In the genomic region with DNA sequence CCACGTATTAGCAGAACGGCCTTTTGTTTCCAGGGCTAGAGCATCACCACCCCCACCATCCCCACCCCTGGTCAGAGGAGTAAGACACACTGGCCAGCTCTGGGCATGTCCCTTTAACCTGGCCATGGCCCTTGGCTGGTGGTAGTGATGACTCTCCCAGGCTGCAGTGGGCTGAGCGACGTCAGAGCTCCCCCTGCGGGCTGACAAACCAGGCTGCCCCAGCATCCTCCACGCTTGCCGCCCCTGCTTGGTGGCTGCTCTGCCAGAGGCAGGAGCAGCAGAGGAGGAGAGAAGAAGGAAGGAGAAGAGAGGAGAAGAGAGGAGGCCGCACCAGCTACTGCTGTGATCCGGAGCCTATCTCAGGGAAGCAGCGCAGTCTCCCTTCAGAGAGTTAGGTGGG, we compare ENCODE assay signal across 10 mouse cellular contexts.
A peak's percentile ranks its signal among the peaks of the same experiment; 100 is the strongest.
DNase-seq lines count a peak whose midpoint lies in the region; ATAC-seq lines count a peak whose summit lies in the region.
"Had no signal": no experiment of that assay in that cellular context is flagged by ENCODE, and none has a peak within 500 bp of the region (broad histone marks: within the 10 kb centered on the region; RNA-seq: fewer than 3 reads in every experiment).

No protein-coding gene starts in this region.

- peak; percentile 81 to 89 for DNase-seq in adrenal gland, adult (ENCODE audit: inconsistent age in 2 of 2, low spot score in 1 of 2)
- DNase-seq in adrenal gland, postnatal 4 days (ENCODE audit: low spot score in 2 of 2): no peak
- peak; percentile 91 for DNase-seq in brain, adult 2 months (ENCODE audit: low read depth, low spot score)
- DNase-seq in frontal cortex, postnatal 25 days (ENCODE audit: low spot score in 2 of 2): peak; percentile 64 to 78
- DNase-seq in layer of hippocampus, postnatal 25 days (ENCODE audit: extremely low spot score in 1 of 2, low spot score in 1 of 2): peak; percentile 59 to 76
- peak; percentile 78 for DNase-seq in lung, postnatal 4 days
- peak; percentile 80 to 82 for DNase-seq in right cerebral cortex, postnatal 36 days (ENCODE audit: low spot score in 2 of 2)

- no peak for ATAC-seq in hindbrain, embryonic 13.5 days (ENCODE audit: low FRiP score)

- no peaks in the 10 kb centered on the region for H3K27me3 ChIP-seq in hindbrain, embryonic 13.5 days
- H3K27me3 ChIP-seq: embryonic facial prominence, embryonic 12.5 days; lung, embryonic 15.5 days had no signal

- 54% methylated on average over 9 of the region's 10 CpGs for WGBS in hindbrain, embryonic 13.5 days

- H3K9ac ChIP-seq in hindbrain, embryonic 13.5 days: peak overlapping the region; percentile 24; the same call in 1 of the 2 replicates
- H3K9ac ChIP-seq: embryonic facial prominence, embryonic 12.5 days; lung, embryonic 15.5 days had no signal

- peaks cover 24% of the 10 kb centered on the region for H3K36me3 ChIP-seq in hindbrain, embryonic 13.5 days
- H3K36me3 ChIP-seq: lung, embryonic 15.5 days had no signal

- H3K4me3 ChIP-seq in hindbrain, embryonic 13.5 days: no peak overlapping the region
- H3K4me3 ChIP-seq: embryonic facial prominence, embryonic 12.5 days; lung, embryonic 15.5 days had no signal

- peaks cover 55% of the 10 kb centered on the region for H3K4me1 ChIP-seq in hindbrain, embryonic 13.5 days (replicated peaks)

- H3K27ac ChIP-seq in hindbrain, embryonic 13.5 days: peak overlapping the region; percentile 52
- H3K27ac ChIP-seq: embryonic facial prominence, embryonic 12.5 days; lung, embryonic 15.5 days had no signal

- H3K4me2 ChIP-seq in hindbrain, embryonic 13.5 days: no peak overlapping the region
- H3K4me2 ChIP-seq: embryonic facial prominence, embryonic 12.5 days; lung, embryonic 15.5 days had no signal

- H3K9me3 ChIP-seq in hindbrain, embryonic 13.5 days: no peaks in the 10 kb centered on the region
- H3K9me3 ChIP-seq: embryonic facial prominence, embryonic 12.5 days; lung, embryonic 15.5 days had no signal

Comparison
In these comparisons a context has a peak if more than half of its experiments do, and no peak if none do; other contexts are left out.
1. DNase-seq: peak in adrenal gland, adult (2 of 2), brain, adult 2 months (single experiment), frontal cortex, postnatal 25 days (2 of 2), layer of hippocampus, postnatal 25 days (2 of 2), lung, postnatal 4 days (2 of 2) and right cerebral cortex, postnatal 36 days (2 of 2); none in adrenal gland, postnatal 4 days (0 of 2).